Mouse (Mus musculus): ENCODE measurements around the gene Gm49333. TPM values are rescaled to one million over a fixed set of nuclear protein-coding genes. Genes with fewer than 3 reads are reported as not detected.
A peak's percentile ranks its signal among the peaks of the same experiment; 100 is the strongest.

Gm49333 gene
- polyA plus RNA-seq, 1 experiment from 2014 or later: not detected

- WGBS: 21% methylated on average over 6 of the region's 6 CpGs
- H3K9ac ChIP-seq: no peak overlapping the region
- no peak for ATAC-seq (replicated peaks; ENCODE audit: insufficient number of reproducible peaks, insufficient read depth, low FRiP score, low read depth)
- peak overlapping the region; percentile 86 for H3K4me3 ChIP-seq
- peaks cover 25% of the 10 kb centered on the region for H3K4me1 ChIP-seq (replicated peaks)
- H3K27ac ChIP-seq: peak overlapping the region; percentile 91; the same call in 1 of the 2 replicates
- no peaks in the 10 kb centered on the region for H3K27me3 ChIP-seq
- H3K9me3 ChIP-seq (replicated peaks): no peaks in the 10 kb centered on the region
- peak overlapping the region; percentile 90 for H3K4me2 ChIP-seq
- H3K36me3 ChIP-seq: peaks cover 20% of the 10 kb centered on the region
These were observed 60.5 kb downstream of the Gm49333 start for GRCm38 (mm10) chr16:20671886-20672285.

GRCm38 (mm10) chr16:20672500-20672902 lies 61.1 kb downstream of the Gm49333 start:
- peak overlapping the region; percentile 86 for H3K4me3 ChIP-seq
- no peaks in the 10 kb centered on the region for H3K9me3 ChIP-seq (replicated peaks)
- H3K4me2 ChIP-seq: peak overlapping the region; percentile 90
- WGBS: under 1% methylated on average over 38 of the region's 38 CpGs
- H3K9ac ChIP-seq: peak overlapping the region; percentile 96
- peaks cover 26% of the 10 kb centered on the region for H3K36me3 ChIP-seq
- no peaks in the 10 kb centered on the region for H3K27me3 ChIP-seq
- H3K27ac ChIP-seq: peak overlapping the region; percentile 91
- H3K4me1 ChIP-seq (replicated peaks): peaks cover 30% of the 10 kb centered on the region
- peak; percentile 93 for ATAC-seq (replicated peaks; ENCODE audit: insufficient number of reproducible peaks, insufficient read depth, low FRiP score, low read depth)

- Histone ChIP-seq H3K36me3 (peaks cover 32% of the 10 kb centered on the region), H3K9ac (peak overlapping the region; percentile 96), H3K9me3 (replicated peaks) (no peaks in the 10 kb centered on the region), H3K27ac (peak overlapping the region; percentile 91), H3K4me3 (peak overlapping the region; percentile 86), H3K4me1 (replicated peaks) (peaks cover 36% of the 10 kb centered on the region), H3K4me2 (peak overlapping the region; percentile 90), H3K27me3 (no peaks in the 10 kb centered on the region)
- under 1% methylated on average over 66 of the region's 78 CpGs for WGBS
- peak; percentile 76 for ATAC-seq (replicated peaks; ENCODE audit: insufficient number of reproducible peaks, insufficient read depth, low FRiP score, low read depth)
These were observed 61.7 kb downstream of the Gm49333 start for GRCm38 (mm10) chr16:20672965-20673705.

- H3K9me3 ChIP-seq (replicated peaks): no peaks in the 10 kb centered on the region
- ATAC-seq (replicated peaks; ENCODE audit: insufficient number of reproducible peaks, insufficient read depth, low FRiP score, low read depth): 0 out of 2 replicates have a peak, but pooled peaks have one; percentile 0
- H3K4me2 ChIP-seq: peak overlapping the region; percentile 90
- H3K27me3 ChIP-seq: no peaks in the 10 kb centered on the region
- peak overlapping the region; percentile 86 for H3K4me3 ChIP-seq
- H3K9ac ChIP-seq: peak overlapping the region; percentile 96
- peaks cover 39% of the 10 kb centered on the region for H3K36me3 ChIP-seq
- H3K4me1 ChIP-seq (replicated peaks): peaks cover 39% of the 10 kb centered on the region
- WGBS: 3% methylated on average over 14 of the region's 14 CpGs
- peak overlapping the region; percentile 91 for H3K27ac ChIP-seq
These were observed 62.4 kb downstream of the Gm49333 start for GRCm38 (mm10) chr16:20673706-20674303.

GRCm38 (mm10) chr16:20675213-20675612 lies 63.8 kb downstream of the Gm49333 start:
- WGBS: 88% methylated on average over 6 of the region's 6 CpGs
- Histone ChIP-seq H3K36me3 (peaks cover 52% of the 10 kb centered on the region), H3K9me3 (replicated peaks) (no peaks in the 10 kb centered on the region), H3K27ac (no peak overlapping the region), H3K4me2 (peak overlapping the region; percentile 90; the same call in 1 of the 2 replicates), H3K9ac (no peak overlapping the region), H3K4me3 (peak overlapping the region; percentile 86; the same call in 1 of the 2 replicates), H3K27me3 (no peaks in the 10 kb centered on the region), H3K4me1 (replicated peaks) (peaks cover 39% of the 10 kb centered on the region)
- no peak for ATAC-seq (replicated peaks; ENCODE audit: insufficient number of reproducible peaks, insufficient read depth, low FRiP score, low read depth)

- H3K4me3 ChIP-seq: no peak overlapping the region
- H3K27ac ChIP-seq: no peak overlapping the region
- H3K36me3 ChIP-seq: peaks cover 67% of the 10 kb centered on the region
- H3K9me3 ChIP-seq (replicated peaks): no peaks in the 10 kb centered on the region
- WGBS: 82% methylated on average over 4 of the region's 4 CpGs
- no peak overlapping the region for H3K4me2 ChIP-seq
- peaks cover 39% of the 10 kb centered on the region for H3K4me1 ChIP-seq (replicated peaks)
- H3K9ac ChIP-seq: no peak overlapping the region
- ATAC-seq (replicated peaks; ENCODE audit: insufficient number of reproducible peaks, insufficient read depth, low FRiP score, low read depth): no peak
- no peaks in the 10 kb centered on the region for H3K27me3 ChIP-seq
These were observed 65.3 kb downstream of the Gm49333 start for GRCm38 (mm10) chr16:20676702-20677101.

- Histone ChIP-seq H3K27me3 (no peaks in the 10 kb centered on the region), H3K4me2 (no peak overlapping the region), H3K9ac (no peak overlapping the region), H3K27ac (peak overlapping the region; percentile 29), H3K4me3 (no peak overlapping the region), H3K36me3 (peaks cover 74% of the 10 kb centered on the region), H3K9me3 (replicated peaks) (no peaks in the 10 kb centered on the region), H3K4me1 (replicated peaks) (peaks cover 34% of the 10 kb centered on the region)
- ATAC-seq (replicated peaks; ENCODE audit: insufficient number of reproducible peaks, insufficient read depth, low FRiP score, low read depth): no peak
- WGBS: 83% methylated on average over 5 of the region's 5 CpGs
These were observed 66.0 kb downstream of the Gm49333 start for GRCm38 (mm10) chr16:20677380-20677779.

DNA sequence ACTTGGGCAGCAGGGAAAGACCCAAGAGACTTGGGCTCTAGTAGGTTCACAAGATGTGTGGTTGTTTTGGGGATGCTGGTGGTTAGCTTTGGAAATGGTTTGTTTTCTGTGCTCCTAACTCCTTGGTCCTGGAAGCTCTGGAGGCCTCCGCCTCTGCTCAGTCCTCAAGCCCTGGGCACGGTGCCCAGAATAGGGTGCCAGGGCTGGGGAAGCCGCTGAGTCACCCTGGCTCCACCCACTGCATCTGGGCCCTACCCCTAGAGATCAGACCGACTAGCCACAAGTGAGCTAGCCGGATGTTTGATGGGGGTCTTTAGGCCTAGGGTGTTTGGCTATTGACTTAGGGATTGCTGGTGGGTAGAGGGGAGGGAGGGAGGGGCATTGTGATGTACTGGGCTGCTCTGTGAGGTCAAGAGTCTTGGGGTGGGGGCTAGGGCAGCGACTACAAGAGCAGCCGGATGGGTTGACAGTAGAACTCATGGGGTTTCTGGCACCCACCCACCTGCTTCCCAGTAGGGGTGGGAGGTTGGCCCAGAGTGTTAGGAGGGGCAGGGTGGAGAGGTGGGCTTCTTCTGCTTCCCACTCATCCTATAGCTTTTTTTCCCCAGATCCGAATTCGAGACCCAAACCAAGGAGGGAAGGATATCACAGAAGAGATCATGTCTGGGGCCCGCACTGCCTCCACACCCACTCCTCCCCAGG lies 66.7 kb downstream of the Gm49333 start:
- Histone ChIP-seq H3K27ac (peak overlapping the region; percentile 29), H3K4me1 (replicated peaks) (peaks cover 34% of the 10 kb centered on the region), H3K27me3 (no peaks in the 10 kb centered on the region), H3K9me3 (replicated peaks) (no peaks in the 10 kb centered on the region), H3K4me3 (no peak overlapping the region), H3K4me2 (no peak overlapping the region), H3K9ac (no peak overlapping the region), H3K36me3 (peaks cover 81% of the 10 kb centered on the region)
- 50% methylated on average over 10 of the region's 10 CpGs for WGBS
- ATAC-seq (replicated peaks; ENCODE audit: insufficient number of reproducible peaks, insufficient read depth, low FRiP score, low read depth): peak; percentile 61

- H3K9ac ChIP-seq: no peak overlapping the region
- no peak overlapping the region for H3K4me3 ChIP-seq
- no peaks in the 10 kb centered on the region for H3K27me3 ChIP-seq
- H3K4me2 ChIP-seq: no peak overlapping the region
- peaks cover 62% of the 10 kb centered on the region for H3K36me3 ChIP-seq
- ATAC-seq (replicated peaks; ENCODE audit: insufficient number of reproducible peaks, insufficient read depth, low FRiP score, low read depth): no peak
- WGBS: 84% methylated on average over 3 of the region's 3 CpGs
- H3K4me1 ChIP-seq (replicated peaks): peaks cover 33% of the 10 kb centered on the region
- H3K9me3 ChIP-seq (replicated peaks): no peaks in the 10 kb centered on the region
- H3K27ac ChIP-seq: no peak overlapping the region
These were observed 79.4 kb downstream of the Gm49333 start for GRCm38 (mm10) chr16:20690774-20691173.

GRCm38 (mm10) chr16:20691617-20692016 lies 80.2 kb downstream of the Gm49333 start:
- Histone ChIP-seq H3K9ac (no peak overlapping the region), H3K4me1 (replicated peaks) (peaks cover 41% of the 10 kb centered on the region), H3K27ac (no peak overlapping the region), H3K36me3 (peaks cover 53% of the 10 kb centered on the region), H3K27me3 (0 out of 2 replicates have a peak, but pooled peaks cover 6% of the 10 kb centered on the region), H3K9me3 (replicated peaks) (no peaks in the 10 kb centered on the region), H3K4me2 (no peak overlapping the region), H3K4me3 (no peak overlapping the region)
- no peak for ATAC-seq (replicated peaks; ENCODE audit: insufficient number of reproducible peaks, insufficient read depth, low FRiP score, low read depth)
- 56% methylated on average over 1 of the region's 1 CpGs for WGBS
